Mouse (Mus musculus): ENCODE measurements at regions not wholly inside any gene's neighbourhood (a gene's known extent, or its start where the extent isn't known, plus 50 kb on each side); places are given as distances from the start of the nearest gene placed in this dataset.

DNA sequence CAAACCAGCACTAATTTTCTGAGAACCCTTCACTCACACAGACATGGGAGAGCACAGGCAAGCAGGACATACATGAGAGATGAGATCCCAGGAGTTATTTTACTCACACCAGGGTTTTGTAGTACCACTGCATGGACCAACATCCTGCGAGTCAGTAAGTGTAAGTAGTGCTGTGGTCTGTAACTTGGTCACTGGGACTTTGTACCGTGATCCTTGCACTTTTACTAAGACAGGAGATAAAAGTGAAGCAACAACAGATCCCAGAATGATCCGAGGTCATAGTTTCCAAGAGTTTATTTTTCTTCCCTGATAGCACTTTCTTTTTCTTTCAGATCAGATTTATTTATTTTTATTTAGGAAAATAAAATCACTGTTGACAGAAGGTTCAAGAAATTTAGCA lies 54.1 kb upstream of the Mtap start:
- DNase-seq = no peak

DNA sequence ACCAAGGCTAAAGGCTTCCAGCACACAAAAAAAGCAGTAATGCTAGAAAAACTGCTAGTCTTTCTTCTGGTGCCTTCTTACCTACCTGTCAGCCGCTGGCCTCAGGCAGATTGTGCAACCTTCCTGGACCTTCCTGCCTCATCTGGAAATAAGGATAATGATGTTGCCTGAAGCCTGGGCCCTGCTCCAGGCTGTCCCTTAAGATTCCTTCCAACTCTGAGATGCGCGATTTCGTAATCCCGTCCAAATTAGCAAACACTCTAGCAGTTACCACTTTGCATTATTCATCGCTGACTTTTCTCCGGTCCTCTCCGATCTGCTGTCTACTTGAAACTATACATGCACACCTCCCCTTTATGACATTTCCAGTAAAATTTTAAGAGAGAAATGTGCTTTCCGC lies 58.4 kb upstream of the Mtap start:
- DNase-seq = no peak

DNA sequence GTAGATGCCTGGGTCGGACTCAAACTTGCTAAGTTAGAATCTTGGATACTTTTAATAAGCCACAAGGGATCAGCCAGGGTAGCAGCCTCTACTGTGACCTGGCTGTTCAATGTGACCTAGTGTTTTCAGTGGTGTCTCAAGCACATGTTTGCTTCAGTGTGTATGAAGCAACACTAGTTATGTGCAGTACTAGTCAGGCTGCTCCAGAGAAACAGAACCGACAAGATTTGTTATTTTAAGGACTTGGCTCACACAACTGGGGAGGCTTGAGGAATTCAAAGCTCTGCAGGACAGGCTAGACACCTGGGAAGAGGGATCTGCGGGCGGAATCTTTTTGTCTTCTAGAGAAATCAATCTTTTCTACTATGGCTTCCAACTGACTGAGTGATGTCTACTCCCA lies 62.2 kb upstream of the Mtap start:
- no peak for DNase-seq

DNA sequence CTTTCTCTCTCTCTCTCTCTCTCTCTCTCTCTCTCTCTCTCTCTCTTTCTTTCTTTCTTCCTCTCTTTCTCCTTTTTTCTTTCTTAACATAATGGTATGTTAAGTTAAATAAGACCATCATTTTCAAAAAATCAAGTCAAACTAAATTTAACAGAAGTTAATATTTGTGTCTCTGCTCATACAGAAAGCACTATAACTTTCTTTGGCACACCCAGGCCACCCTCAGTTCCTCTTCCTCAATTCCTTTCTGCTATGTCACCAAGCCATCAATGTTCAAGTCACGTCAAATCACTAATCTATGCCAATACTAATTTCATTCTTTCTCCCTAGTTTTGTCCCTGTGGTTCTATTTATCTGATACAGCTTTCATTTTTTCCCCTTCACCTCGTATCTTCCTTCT lies 66.5 kb upstream of the Mtap start:
- no peak for DNase-seq

DNA sequence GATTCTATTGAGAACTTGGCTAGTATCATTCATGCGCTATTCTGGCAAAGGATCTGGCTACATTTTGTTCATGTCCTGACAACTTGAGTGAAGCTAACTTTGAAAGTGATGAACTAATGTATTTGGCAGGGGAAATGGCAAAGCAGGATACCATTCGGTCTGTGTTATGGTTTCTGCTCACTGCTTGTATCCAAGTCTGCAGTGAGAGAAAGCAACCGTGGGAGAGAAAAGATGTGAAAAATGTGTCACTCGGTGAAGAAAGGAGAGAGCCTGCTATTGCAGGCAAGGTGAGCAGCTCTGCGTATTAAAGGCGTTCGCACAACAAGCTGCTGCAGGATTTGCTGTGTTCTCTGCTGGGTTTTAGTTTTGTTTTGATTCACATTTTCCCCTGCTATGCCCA lies 72.5 kb upstream of the Mtap start:
- DNase-seq = no peak

DNA sequence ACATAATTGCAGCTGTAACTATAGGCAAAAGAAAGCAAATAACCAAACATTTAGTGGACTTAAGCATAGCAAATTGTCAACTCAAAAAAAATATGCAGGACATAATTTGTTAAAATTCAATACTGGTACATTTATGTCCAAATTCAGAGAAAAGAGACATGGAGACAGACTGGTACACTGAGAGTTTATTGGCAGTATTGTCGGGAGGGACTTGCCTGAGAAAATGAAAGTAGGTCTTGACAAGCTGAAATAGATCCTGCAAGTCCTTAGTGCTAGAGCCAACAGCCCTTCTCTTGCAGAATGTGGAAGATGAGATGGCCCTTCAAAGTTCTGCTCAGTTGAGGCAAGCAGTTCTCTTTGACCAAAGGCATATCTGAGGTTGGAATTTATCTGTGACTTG lies 74.5 kb upstream of the Mtap start:
- no peak for DNase-seq

DNA sequence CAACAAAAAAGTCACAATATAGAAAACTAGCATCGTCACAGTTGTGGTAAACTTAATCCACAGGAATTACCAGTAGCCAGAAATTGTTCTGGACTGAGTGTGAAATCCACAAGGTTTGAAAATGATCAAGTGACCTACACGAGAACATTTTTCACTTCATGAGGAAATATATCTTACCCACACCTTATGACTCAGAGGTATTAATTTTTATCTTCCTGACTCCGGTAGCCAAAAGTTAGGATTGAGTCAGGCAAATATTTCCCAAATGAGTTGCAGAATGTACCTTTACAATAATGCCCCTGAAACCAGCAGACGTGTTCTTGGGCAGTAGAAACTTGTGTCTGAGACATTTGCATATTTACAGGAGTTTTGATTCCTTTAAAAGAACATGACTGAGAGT lies 75.3 kb upstream of the Mtap start:
- no peak for DNase-seq

DNA sequence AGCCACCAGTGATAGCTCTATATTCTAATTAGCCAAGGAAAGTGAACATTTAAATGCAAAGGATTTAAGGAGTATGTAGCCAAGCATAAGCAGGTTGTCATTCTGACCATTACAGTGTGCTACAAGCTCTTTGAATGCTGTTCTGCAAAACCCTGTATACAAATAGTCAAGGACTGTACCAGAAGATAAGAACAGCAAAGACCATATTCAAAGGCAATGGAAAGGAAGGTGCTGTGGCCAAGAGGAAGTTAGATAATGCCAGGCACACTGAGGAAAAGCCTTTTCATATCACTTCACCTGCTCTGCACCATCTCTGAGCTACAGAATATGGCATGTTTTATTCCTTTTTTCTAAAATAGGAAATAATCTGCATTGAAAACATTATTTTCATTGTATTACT lies 79.3 kb upstream of the Mtap start:
- DNase-seq = no peak

DNA sequence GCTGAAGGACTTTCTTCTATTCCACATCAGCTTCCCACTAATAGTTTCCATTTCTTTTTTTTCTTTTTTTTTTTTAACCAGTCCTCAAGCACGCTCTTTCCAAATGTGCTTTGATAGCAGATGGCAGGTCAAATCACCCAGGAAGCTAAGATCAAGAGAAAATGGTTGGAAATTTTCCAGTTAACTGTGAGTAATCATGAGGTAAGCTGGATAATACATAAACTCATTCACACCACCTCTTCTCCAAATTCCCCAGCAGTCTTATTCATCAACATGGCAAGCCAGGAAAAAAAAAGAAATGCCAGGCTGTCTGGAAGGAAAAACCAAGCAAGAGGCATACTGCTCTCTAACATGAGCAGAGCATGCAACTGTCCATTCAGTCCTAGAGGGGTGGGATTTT lies 79.8 kb upstream of the Mtap start:
- no peak for DNase-seq

DNA sequence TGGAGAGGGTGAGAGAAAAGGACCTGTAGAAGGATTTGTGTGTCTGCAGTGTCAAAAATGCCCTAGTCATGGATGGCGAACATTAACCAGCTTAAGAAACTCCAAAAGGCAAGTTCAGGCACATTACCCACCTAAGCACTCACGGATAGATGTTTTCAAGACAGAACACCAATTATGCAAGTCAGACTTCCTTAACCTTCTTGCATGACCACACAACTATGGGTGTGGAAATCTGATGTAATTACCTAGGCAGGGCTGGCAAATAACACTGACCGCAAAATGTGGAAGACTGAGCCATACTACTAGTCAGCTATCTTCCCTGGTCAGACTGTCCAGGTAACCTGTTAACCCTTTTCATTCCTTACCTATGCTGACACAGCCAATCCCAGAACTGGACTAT lies 81.0 kb upstream of the Mtap start:
- no peak for DNase-seq

DNA sequence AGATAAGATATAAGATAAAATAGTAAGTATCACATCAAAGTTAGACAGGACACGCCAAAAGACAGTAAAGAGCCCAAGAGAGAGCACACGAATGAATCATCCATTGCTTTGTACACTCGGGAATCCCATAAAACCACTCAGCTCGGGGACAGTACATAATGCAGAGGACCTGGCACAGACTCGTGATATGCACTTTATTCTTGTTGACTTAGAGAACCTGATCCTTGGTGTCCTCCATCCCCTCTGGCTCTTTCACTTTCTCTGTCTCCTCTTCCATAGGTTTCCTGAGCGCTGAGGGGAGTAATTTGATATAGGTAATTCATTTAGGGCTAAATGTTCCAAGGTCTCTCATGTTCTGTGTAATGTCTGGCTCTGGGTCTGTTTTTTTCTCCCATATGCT lies 83.3 kb upstream of the Mtap start:
- DNase-seq = no peak

DNA sequence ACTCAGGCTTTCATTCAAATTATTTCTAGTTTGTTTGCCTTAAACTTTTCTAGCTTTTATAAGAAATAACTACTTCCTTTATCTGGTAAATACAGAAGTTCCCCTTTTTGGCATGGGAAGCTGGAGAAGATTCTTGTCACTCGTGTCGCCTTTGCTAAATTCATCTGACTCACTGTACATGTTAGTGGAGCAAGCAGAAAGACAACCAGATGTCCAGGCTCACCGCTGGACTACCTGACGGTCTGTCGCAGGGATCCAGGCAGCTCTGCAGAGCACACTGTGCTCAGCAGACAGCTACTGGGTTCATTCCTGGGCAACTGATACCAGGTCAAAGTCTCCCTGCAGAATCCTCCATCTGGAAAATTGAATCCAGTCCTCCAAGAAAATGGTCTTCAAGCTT lies 85.0 kb upstream of the Mtap start:
- no peak for DNase-seq

DNA sequence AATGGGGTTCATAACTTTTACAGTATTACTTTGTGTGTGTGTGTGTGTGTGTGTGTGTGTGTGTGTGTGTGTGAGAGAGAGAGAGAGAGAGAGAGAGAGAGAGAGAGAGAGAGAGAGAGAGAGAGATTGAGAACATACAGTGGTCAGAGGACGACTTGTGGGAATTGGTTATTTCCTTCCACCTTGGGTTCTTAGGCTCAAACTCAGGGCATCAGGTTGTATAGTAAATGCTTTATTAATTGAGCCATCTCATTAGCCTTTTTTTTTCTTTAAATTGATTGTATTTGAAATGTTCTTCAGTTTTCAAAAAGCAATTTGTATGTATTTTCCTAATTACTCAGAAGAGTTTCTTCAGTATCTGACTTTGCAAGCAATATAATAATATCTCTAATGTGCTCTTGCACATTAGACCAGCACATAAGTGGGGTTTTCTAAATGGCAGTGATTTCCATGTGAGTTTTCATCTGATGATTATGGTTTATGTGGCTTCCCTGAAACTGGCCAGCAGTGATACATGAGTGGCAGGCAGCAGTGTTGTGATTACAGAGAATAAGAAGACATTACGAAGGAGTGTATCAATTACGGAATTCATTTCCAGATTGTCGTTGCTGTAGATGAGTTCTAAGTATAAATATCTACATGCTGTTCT lies 86.2 kb upstream of the Mtap start:
- no peak for DNase-seq

DNA sequence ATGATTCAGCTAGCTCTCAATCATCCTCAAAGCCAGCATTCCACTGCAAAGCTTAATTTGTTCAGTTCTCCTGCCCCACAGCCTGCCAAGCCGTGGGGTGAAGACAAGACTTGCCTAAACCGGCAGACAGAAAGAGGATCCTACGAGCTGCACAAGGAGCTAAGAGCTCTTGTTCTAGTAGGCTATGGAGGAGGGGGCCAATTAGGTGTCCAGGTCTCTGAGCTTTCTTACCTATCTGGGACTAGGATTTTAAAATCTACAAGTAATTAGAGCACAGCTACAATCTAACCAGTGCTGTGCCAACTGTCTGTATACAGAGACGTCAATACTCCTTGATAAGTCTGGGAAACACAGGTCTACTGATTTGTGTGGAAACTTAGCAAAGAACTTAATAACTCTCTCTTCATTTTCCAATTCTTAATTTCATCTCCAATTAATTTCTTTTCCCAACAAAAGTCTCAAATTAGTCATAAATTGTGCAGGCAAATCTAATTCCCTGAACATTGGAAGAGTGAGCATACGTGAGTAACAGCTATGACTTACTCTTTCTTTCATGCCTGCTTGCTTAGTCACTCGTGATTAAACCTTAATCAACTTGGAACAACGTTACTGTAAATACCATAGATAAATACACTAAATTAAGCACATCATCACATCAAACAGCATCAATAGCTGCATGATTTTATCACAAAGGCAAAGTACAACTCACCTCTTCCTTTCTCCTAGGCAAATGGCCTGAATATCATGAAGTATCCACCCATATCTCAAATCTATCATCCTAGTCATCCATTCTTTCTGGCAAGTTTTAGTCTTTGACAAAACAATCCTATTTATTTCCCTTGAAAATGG lies 87.1 kb upstream of the Mtap start:
- DNase-seq = no peak

DNA sequence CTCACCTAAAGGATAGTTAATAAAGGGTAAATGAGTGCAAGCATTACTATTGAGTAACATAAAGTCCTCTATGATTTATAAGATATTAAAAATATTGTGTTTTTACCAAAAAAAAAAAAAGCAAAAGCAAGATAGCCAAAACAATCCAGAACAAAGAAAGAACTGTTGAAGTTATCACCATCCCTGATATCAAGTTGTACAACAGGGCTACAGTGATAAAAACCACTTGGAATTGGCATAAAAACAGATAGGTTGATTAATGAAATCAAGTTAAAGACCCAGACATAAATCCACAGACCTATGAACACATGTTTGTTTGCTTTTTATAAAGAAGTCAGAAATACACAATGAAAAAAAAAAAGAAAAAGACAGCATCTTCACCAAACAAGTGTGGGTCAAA lies 92.4 kb upstream of the Mtap start:
- no peak for DNase-seq

DNA sequence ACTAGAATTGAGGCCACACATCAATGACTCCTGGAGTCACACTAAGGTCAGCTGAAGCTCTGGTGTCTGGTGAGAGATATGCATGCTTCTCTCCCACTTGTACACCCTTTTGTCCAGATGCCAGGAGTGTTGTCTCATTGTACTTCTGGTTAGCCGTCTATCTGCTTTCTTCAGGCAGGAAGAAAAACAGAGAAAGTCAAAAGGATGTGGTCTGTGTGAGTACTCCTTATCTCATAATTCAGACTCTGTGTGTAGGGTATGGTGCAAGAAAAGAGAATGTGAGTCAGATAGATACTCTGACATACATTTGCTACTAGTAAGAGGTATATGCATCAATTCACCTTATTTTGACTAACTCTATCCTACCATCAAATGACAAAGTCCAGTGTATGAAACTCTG lies 92.9 kb upstream of the Mtap start:
- no peak for DNase-seq

DNA sequence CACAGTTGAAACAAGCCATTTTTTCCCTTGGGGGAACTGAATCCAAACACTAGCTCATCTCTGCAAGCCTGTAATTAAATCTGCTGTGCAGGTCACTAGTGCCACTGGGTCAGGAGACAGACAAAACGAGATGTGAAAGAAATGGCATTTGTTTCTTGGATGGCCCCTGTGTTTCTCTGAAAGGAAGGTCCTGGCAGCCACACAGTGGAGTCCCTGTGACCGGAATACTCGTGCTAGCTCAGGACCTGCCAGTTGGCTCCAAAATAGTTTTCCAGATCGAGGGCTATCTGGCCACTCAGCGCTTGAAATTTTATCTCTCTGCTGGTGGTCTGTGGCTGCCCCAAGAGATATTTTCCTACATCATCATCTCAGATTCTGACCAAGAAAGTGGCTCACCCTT lies 96.1 kb upstream of the Mtap start:
- DNase-seq = no peak

DNA sequence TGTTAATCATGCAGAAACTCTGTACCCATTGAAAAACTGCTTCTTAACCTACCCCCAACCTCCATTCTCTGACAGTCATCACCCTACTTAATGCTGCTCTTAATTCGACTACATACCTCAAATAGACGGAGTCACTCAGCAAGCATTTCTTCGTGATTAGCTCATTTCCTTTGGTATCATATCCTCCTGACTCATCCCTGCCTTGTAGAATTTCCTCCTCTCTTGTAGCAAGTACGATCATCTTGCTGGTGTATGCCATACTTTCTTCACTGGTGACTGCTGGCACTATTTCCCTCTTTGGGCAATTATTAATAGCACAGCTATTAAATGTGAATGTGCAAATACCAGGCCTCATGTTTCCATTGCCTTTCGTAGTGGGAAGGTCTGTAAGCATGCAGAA lies 98.0 kb upstream of the Mtap start:
- DNase-seq = no peak

DNA sequence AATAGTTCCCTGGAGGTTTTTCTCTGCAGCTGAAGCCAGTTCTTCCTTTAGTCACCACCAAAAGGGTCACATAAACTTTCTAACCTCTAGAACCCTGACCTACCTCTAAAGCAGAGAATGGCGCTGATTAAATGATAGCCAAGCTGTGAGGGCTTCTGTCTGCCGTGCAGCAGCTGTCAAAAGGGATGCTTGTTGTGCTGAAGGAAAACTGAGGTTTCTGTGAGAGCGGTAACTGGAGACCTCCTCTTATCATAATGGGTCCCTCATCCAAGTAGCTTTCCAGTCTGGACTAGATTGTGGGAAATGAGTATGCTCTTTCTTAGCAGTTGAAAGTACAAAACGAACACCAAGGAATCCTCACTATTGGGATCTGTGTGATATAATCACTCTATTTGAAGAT lies 98.8 kb upstream of the Mtap start:
- no peak for DNase-seq

DNA sequence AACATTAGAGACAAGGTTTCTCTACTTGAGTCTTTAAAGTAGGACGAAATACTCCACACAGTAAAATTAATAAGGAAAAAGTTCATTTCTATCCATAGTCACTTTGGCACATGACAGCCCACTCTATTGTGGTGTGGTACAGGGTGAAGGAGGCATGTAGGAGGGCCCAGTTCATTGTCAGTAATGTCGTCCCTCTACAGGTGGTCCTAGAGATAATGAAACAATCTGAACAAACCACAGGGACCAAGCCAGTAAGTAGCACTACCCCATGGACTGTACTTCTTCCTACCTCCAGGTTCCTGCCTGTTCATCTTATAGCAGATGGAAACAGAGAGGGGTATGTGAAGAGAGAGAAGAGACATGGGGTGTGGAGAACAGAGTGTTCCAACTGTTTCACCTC lies 102.1 kb upstream of the Mtap start:
- no peak for DNase-seq

DNA sequence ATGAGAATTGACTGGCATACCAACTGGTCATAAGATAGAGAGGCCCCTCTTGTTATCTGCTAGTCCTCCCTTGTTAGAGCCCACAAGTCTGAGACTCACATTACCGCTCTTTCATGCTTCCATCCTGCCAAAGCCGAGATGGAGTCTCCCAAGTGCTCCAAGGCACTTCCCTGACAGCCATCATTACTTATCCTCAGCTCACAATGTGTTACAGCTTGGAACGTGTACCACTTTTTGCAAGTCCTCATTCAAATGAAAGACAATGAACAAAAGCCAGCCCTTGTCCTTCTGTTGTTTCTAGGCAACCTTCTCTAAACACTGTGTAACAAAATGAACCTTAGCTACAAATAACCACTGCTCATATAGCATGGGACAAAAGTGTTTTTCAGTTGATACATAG lies 102.6 kb upstream of the Mtap start:
- no peak for DNase-seq

DNA sequence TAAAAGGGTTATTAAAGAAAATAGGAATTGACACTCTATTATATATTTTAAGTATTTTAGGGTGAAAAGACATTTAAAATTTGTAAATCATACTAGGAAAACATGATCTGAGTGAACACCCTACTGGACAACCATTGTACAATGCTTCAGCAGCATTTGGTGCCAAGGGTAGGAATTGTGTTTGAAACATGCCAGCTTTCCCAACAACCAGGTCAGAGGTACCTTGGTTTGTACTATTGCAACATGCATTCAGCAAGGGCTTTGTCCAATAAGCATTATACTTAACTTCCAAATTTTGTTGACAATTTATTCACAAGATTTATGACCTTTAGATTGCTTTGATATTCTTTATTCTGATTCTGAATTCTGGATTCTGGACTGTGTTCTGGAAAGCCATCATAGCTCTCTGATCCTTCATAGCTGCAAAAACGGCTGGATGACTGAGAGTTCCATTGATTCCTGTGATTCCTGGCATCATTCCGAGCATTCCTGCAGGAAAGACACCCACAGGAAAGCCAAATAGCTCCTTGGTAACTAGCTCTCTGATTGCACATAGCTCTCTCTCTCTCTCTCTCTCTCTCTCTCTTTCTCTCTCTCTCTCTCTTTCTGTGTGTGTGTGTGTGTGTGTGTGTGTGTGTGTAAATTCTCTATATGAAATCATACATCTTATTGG lies 124.1 kb upstream of the Mtap start:
- DNase-seq = no peak

DNA sequence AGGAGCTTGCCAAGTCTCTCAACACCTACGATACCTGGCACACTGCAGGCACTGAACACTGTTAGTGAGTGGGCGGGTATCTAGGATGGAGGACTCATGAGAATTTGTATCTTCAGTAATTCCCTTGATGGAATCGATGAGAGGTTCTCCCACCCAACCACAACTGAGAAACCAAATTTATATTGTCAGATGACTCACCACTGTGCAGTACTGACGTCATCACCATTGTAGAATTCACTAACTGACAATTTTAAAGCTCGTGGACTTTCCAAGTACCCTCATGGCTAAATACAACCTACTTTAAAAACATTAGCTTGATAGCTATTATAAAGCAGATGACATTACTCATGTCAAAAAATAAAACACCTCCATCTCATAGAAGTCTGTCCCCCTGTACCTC lies 128.4 kb upstream of the Mtap start:
- DNase-seq = no peak

DNA sequence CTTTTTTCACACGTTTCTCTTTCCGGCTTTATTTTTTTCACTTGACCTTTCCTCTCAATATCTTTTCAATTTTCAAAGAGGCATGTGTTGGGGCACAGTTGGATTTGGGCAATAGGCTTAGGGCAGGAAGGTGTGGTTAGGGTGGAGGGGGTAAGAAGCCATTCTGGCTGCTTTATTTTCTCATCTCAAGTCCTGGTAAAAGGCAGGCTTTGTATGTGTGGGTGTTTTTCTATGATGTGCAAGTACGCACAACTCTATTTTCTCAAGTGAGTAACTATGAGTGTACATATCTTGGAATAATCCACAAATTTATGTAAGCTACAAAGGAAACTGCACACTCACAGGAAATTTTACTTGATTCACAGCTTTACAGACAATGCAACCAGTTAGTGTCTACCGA lies 121.5 kb upstream of the Ifne start:
- no peak for DNase-seq

DNA sequence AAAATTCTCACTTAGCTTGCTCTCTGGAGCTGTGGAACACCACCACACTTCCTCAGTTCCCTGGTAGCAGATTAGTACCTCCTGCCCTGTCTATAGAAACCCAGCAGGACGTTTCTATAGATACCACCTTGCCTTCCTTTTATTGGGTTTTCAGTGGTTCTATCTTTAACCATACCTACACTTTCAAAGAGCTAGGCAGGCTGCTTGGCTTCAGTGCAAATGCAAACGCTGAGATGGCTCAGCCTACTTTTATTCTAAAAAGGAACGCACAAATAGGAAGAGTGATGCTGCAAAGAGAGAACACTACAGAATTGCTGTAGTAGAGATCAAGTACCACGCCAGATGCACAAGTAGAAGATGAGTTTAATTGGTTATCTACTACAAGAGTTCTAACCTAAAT lies 120.9 kb upstream of the Ifne start:
- DNase-seq = no peak
